Mouse (Mus musculus): ENCODE measurements at regions not wholly inside any gene's neighbourhood (a gene's known extent, or its start where the extent isn't known, plus 50 kb on each side); places are given as distances from the start of the nearest gene placed in this dataset.

DNA sequence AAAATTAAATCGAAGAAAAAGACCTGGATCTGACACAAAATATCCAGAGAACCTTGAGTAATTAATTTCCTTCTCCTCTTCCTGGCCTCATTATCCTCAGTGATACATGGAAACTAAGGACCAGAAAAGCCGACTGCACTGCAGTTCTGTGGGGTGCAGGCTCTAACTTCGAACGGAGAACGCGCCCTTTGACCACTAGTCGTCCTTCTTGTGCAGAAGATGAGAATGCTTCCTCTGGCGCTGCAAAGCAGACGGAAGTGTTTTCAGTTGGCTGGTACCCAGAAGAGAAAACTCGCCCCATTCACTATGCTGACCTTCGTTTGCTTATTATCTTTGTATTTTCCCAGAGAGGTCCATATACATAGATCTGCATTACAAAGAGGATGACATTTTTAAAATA, 117.7 kb downstream of the Csl start:
- no peaks in the 10 kb centered on the region for H3K36me3 ChIP-seq (ENCODE audit: control insufficient read depth)
- no peaks in the 10 kb centered on the region for H3K4me1 ChIP-seq (ENCODE audit: control insufficient read depth)
- no peaks in the 10 kb centered on the region for H3K27me3 ChIP-seq (ENCODE audit: control insufficient read depth)
- H3K9me3 ChIP-seq (ENCODE audit: control insufficient read depth, low read length): no peaks in the 10 kb centered on the region
- no peak overlapping the region for H3K4me3 ChIP-seq (replicated peaks)
- TF ChIP-seq TAL1 (IDR thresholded peaks at IDR 0.05; ENCODE audit: low read length): no peak
- TF ChIP-seq GATA1 (IDR thresholded peaks at IDR 0.05; ENCODE audit: low read length): no peak

DNA sequence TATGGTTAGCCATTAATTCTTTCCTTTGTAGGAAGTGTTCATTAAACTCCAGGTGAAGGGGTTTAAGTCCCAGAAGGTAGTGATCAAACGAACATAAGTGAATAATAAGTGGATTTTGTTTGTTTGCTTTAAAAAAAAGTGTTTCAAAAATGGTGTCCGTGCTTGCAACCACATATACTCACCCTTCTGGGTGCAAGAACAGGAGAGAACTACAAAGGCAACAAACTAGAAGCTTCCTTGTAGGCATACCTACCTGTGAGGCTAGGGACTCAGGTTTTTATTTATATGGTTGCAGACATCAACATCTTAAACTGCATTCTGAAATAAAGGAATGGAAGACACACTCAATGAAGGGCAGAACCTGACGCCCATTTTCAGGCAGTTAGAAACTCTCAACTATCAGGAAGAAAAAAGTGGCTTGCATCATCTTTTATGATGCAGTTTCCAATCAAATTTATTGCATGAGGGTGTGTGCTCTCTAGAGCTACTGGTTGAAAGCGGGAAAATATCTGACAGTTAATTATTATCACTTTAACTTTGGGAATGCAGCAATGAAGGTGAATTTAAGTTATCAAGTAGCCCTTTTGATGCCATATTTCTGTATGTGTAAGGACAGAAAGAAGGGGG, 117.1 kb downstream of the Csl start:
- Histone ChIP-seq H3K9me3 (ENCODE audit: control insufficient read depth, low read length) (no peaks in the 10 kb centered on the region), H3K4me1 (ENCODE audit: control insufficient read depth) (no peaks in the 10 kb centered on the region), H3K4me3 (replicated peaks) (no peak overlapping the region), H3K36me3 (ENCODE audit: control insufficient read depth) (no peaks in the 10 kb centered on the region), H3K27me3 (ENCODE audit: control insufficient read depth) (no peaks in the 10 kb centered on the region)
- TF ChIP-seq GATA1 (IDR thresholded peaks at IDR 0.05; ENCODE audit: low read length) (no peak), TAL1 (IDR thresholded peaks at IDR 0.05; ENCODE audit: low read length) (no peak)

DNA sequence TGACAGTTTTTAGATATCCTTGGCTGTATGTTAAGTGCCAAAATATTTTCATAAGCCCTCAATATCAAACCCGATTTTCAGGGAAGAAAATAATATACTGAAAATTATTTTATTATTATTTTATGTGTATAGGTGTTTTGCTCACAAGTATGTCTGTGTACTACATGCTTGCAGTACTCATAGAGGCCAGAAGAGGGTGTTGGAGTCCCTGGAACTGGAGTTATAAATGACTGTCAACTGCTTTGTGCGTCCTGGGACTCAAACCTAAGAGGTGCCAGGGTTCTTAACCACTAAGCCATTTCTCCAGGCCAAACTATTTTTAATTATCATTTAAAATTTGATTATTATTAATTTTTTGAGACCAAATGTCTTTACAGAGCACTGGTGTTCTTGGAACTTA, 114.5 kb downstream of the Csl start:
- Histone ChIP-seq H3K9me3 (ENCODE audit: control insufficient read depth, low read length) (no peaks in the 10 kb centered on the region), H3K27me3 (ENCODE audit: control insufficient read depth) (no peaks in the 10 kb centered on the region), H3K4me1 (ENCODE audit: control insufficient read depth) (no peaks in the 10 kb centered on the region), H3K4me3 (replicated peaks) (no peak overlapping the region), H3K36me3 (ENCODE audit: control insufficient read depth) (no peaks in the 10 kb centered on the region)
- TF ChIP-seq GATA1 (IDR thresholded peaks at IDR 0.05; ENCODE audit: low read length): no peak
- no peak for TF ChIP-seq TAL1 (IDR thresholded peaks at IDR 0.05; ENCODE audit: low read length)

DNA sequence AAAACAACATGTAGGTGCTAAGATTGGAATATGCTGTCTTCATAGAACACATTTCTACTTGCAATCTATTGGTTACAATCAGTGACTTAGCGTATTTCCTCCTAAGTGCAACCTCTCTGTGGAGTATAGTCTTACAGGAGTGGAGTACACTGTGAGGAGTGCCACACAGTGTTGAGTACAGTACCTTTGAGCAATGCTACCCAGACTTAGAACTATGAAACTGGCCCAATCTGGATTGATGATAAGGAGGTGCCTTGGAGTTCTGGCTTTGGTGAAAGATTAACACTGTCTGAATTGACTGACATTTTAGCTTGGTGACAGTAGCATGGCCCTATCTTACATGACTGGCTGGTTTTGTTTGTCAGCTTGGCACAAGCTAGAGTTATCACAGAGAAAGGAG, 107.4 kb downstream of the Csl start:
- Histone ChIP-seq H3K4me3 (replicated peaks) (no peak overlapping the region), H3K9me3 (ENCODE audit: control insufficient read depth, low read length) (no peaks in the 10 kb centered on the region; the same call in 1 of the 2 replicates), H3K4me1 (ENCODE audit: control insufficient read depth) (no peaks in the 10 kb centered on the region), H3K36me3 (ENCODE audit: control insufficient read depth) (no peaks in the 10 kb centered on the region), H3K27me3 (ENCODE audit: control insufficient read depth) (no peaks in the 10 kb centered on the region)
- TF ChIP-seq TAL1 (IDR thresholded peaks at IDR 0.05; ENCODE audit: low read length) (no peak), GATA1 (IDR thresholded peaks at IDR 0.05; ENCODE audit: low read length) (no peak)

DNA sequence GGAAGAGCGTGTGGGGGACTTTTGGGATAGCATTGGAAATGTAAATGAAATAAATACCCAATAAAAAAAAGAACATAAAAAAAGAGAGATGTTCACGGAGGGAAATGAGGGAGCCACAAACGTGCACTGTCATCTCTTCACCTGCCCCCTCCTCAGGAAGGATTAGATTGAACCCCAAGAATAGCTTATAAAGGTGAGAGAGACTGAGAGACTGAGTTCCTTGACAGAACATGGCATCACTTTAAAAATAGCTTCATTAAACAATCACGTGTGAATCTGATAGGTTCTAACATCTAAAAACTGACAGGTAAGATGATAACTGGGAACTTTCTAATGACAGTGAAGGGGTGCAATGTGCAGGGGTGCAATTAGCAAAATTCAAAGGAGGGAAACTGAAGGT, 105.2 kb downstream of the Csl start:
- no peak overlapping the region for H3K4me3 ChIP-seq (replicated peaks)
- TF ChIP-seq GATA1 (IDR thresholded peaks at IDR 0.05; ENCODE audit: low read length) (no peak), TAL1 (IDR thresholded peaks at IDR 0.05; ENCODE audit: low read length) (no peak)
- H3K36me3 ChIP-seq (ENCODE audit: control insufficient read depth): no peaks in the 10 kb centered on the region
- no peaks in the 10 kb centered on the region for H3K27me3 ChIP-seq (ENCODE audit: control insufficient read depth)
- H3K4me1 ChIP-seq (ENCODE audit: control insufficient read depth): no peaks in the 10 kb centered on the region
- H3K9me3 ChIP-seq (ENCODE audit: control insufficient read depth, low read length): no peaks in the 10 kb centered on the region; the same call in 1 of the 2 replicates

DNA sequence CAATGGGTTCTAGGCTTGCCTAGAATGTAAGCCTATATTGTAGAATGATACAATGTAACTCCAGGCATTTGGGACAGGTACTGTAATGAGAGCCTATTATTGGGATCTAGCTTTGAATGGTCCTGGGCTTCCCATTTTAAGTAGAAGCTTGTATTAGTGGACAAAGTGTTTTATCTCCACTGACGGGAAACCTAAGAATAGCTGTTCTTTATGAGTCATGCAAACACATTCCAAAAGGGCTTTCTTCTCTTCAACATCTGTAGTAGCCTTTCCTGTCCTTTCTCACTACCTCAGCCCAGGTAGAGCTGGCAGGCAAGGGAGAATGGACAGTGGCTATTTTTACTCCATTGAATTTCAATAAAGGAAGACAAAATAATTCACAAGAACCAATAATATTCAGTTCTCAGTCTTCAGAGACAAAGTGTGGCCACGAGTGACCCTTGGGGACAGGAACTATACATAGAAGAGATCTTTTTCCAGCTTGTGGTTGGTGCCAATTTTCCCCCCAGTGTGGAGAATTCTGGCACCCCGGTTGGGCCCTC, 82.8 kb downstream of the Csl start:
- Histone ChIP-seq H3K4me1 (ENCODE audit: control insufficient read depth) (no peaks in the 10 kb centered on the region), H3K9me3 (ENCODE audit: control insufficient read depth, low read length) (peaks cover 6% of the 10 kb centered on the region), H3K36me3 (ENCODE audit: control insufficient read depth) (no peaks in the 10 kb centered on the region), H3K4me3 (replicated peaks) (no peak overlapping the region), H3K27me3 (ENCODE audit: control insufficient read depth) (no peaks in the 10 kb centered on the region)
- TF ChIP-seq TAL1 (IDR thresholded peaks at IDR 0.05; ENCODE audit: low read length) (no peak), GATA1 (IDR thresholded peaks at IDR 0.05; ENCODE audit: low read length) (no peak)

DNA sequence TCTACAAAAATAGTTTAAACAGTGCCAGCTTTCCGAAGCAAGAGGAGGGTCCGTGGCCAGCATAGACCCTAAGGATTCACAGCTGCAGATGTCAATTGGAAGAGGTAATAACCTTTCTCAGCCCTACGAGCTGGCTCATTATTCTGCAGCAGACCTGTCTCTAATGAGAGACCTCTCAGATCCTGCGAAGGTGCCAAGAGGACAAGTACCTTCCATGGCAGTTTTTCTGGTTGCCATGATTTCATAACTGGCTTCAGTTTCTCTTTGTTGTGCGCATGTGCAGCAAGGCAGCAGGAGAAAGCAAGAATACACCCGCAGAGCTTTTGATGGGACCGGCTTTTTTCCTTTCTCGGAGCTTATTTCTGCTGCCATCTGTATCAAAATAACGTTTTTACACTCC, 81.4 kb downstream of the Csl start:
- Histone ChIP-seq H3K4me3 (replicated peaks) (no peak overlapping the region), H3K9me3 (ENCODE audit: control insufficient read depth, low read length) (peaks cover 6% of the 10 kb centered on the region), H3K36me3 (ENCODE audit: control insufficient read depth) (no peaks in the 10 kb centered on the region), H3K27me3 (ENCODE audit: control insufficient read depth) (no peaks in the 10 kb centered on the region), H3K4me1 (ENCODE audit: control insufficient read depth) (no peaks in the 10 kb centered on the region)
- TF ChIP-seq TAL1 (IDR thresholded peaks at IDR 0.05; ENCODE audit: low read length) (no peak), GATA1 (IDR thresholded peaks at IDR 0.05; ENCODE audit: low read length) (no peak)

DNA sequence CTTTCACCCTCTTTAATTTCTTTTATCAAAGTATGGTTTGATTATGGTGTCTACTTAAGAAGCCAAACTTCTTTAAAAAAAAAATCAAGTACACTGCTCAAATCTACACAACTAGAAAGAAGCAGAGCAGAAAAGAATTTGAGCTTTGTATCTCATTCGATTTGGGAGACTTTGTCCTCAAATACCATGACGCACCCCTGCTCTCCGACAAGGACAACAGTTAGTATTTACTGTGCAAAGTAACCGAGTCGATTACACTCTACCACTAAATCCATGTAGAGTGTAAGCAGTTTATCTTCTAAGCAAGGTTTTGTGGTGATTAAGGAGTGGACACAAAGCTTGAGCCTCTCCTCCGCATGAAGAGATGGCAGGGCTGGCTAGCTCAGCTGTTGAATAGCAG, 79.6 kb downstream of the Csl start:
- Histone ChIP-seq H3K9me3 (ENCODE audit: control insufficient read depth, low read length) (peaks cover 6% of the 10 kb centered on the region), H3K27me3 (ENCODE audit: control insufficient read depth) (no peaks in the 10 kb centered on the region), H3K4me3 (replicated peaks) (no peak overlapping the region), H3K4me1 (ENCODE audit: control insufficient read depth) (no peaks in the 10 kb centered on the region), H3K36me3 (ENCODE audit: control insufficient read depth) (no peaks in the 10 kb centered on the region)
- TF ChIP-seq TAL1 (IDR thresholded peaks at IDR 0.05; ENCODE audit: low read length): no peak
- no peak for TF ChIP-seq GATA1 (IDR thresholded peaks at IDR 0.05; ENCODE audit: low read length)

DNA sequence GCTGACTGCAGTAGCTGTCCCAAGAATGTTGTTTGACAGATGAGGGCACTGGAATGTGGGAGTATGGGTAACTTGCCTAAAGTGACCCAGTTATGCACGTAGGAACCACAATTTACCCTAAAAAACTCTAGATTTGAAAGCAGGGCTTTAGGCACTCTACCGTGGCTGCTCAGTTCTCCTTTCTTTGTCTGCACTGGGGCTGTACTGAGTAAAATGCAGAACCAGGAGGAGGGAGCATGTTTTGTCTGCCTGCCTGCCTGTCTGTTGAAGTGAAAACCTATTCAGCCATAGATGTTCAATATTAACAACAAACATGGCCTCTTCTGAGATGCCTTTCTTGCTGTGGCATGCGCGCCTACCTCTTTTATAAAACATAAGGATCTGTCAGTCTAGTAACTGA, 77.5 kb downstream of the Csl start:
- Histone ChIP-seq H3K4me1 (ENCODE audit: control insufficient read depth) (no peaks in the 10 kb centered on the region), H3K36me3 (ENCODE audit: control insufficient read depth) (no peaks in the 10 kb centered on the region), H3K27me3 (ENCODE audit: control insufficient read depth) (no peaks in the 10 kb centered on the region), H3K9me3 (ENCODE audit: control insufficient read depth, low read length) (peaks cover 6% of the 10 kb centered on the region), H3K4me3 (replicated peaks) (no peak overlapping the region)
- TF ChIP-seq GATA1 (IDR thresholded peaks at IDR 0.05; ENCODE audit: low read length): no peak
- no peak for TF ChIP-seq TAL1 (IDR thresholded peaks at IDR 0.05; ENCODE audit: low read length)

DNA sequence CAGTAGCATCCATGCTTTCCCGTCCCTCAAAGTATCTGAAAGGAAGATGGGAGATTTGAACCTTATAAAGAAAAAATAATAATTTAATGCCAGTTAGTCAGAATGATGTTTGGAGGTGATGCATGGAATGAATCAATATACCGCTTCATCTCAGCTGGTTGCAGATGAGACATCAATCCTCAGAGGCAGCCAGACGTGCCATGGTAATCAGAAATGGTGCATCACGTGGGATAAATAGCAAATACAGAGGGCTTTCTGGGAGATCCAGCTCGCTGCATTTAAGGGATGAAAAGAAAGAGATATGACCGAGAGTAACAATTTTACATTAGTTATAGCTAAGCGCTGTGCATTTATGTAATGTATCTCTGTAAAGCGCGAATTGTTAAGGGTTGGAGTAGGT, 77.1 kb downstream of the Csl start:
- Histone ChIP-seq H3K27me3 (ENCODE audit: control insufficient read depth) (no peaks in the 10 kb centered on the region), H3K36me3 (ENCODE audit: control insufficient read depth) (no peaks in the 10 kb centered on the region), H3K4me1 (ENCODE audit: control insufficient read depth) (no peaks in the 10 kb centered on the region), H3K4me3 (replicated peaks) (no peak overlapping the region), H3K9me3 (ENCODE audit: control insufficient read depth, low read length) (peaks cover 4% of the 10 kb centered on the region)
- no peak for TF ChIP-seq GATA1 (IDR thresholded peaks at IDR 0.05; ENCODE audit: low read length)
